Mouse (Mus musculus): ENCODE measurements at regions not wholly inside any gene's neighbourhood (a gene's known extent, or its start where the extent isn't known, plus 50 kb on each side); places are given as distances from the start of the nearest gene placed in this dataset.

DNA sequence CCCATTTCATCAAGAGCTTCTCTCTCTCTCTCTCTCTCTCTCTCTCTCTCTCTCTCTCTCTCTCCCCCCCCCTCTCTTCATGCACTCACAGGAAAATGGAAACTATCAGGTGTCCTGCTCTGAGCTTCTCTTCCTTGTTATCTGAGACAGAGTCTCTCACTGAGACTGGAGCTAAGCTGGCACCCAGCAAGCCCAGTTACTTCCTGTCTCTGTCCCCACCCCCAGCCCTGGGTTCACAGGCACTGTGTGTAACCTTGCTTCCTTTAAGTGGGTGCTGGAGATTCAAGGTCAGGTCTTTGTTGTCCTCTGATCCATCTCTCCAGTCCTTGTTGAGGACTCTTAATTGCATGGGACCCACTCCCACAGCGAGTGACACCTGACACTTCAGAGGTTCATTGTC is 203.7 kb upstream of the Ddx18 start:
- no peak for TF ChIP-seq CTCF (IDR thresholded peaks at IDR 0.05; ENCODE audit: low read depth)
- no peak for TF ChIP-seq EP300 (IDR thresholded peaks at IDR 0.05; ENCODE audit: low read depth)
